Mouse (Mus musculus): Measurements from ENCODE around the gene Slc27a5. TPM values are rescaled to one million over a fixed set of nuclear protein-coding genes. Genes with fewer than 3 reads are reported as not detected.

Gene Slc27a5
- total and polyA plus RNA-seq, 2 experiments from 2014 or later, result not detected

DNA sequence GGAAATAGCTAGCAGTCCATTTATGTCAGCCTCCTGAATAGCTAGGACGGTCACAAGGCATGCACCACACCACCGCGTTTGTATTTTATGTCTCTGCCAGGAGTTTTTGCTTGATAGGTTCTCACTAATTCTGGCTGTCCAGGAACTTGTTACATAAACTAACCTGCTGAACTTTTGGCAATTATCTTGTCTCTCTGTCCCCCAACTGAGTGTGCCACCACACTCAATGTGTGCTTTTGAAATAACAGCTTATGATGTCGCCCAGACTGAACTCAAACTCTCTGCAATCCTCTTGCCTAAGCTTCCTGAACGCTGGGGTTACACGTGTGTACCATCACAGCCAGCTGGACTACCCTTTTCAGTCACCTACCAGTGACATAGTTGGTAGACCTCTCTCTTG is 44.5 kb upstream of the Slc27a5 start:
- Histone ChIP-seq H3K36me3 (replicated peaks; ENCODE audit: control insufficient read depth, insufficient read depth, low read length) (no peaks in the 10 kb centered on the region), H3K27ac (ENCODE audit: low read depth) (no peak overlapping the region), H3K9me3 (replicated peaks; ENCODE audit: control insufficient read depth, low read length) (no peaks in the 10 kb centered on the region), H3K4me2 (ENCODE audit: low read depth, low read length) (no peak overlapping the region), H3K27me3 (ENCODE audit: control insufficient read depth, insufficient read depth, low read length) (peaks cover 29% of the 10 kb centered on the region), H3K4me1 (ENCODE audit: control insufficient read depth, insufficient read depth) (peaks cover 17% of the 10 kb centered on the region), H3K4me3 (ENCODE audit: low read depth, low read length) (no peak overlapping the region), H3K9ac (replicated peaks; ENCODE audit: low read depth, low read length) (no peak overlapping the region)
- ATAC-seq (ENCODE audit: insufficient read depth, low read depth), result no peak
- WGBS, result 57% methylated on average over 6 of the region's 6 CpGs
- no peak for DNase-seq (ENCODE audit: low spot score)
- TF ChIP-seq CTCF (IDR thresholded peaks at IDR 0.05; ENCODE audit: low read depth), result no peak

DNA sequence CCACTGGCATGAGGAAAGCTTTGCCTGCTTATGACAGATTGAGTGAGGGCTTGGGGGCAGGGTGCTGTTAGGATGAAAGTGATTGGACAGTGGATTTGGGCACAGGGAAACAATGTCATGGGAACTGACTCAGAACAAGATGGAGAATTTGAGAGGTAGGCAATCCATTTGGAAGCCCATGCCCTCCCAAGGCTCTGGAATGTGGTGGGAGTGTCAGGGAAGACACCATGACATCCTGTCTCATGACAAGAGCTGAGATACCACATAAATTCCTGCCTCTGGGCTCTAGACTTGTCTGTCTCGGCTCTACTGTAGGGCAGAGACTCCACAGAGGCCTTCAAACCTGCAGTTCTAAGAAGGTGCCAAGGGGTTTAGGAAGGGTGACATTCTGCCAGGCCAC is 43.3 kb upstream of the Slc27a5 start:
- DNase-seq (ENCODE audit: low spot score), result no peak
- no peak for ATAC-seq (ENCODE audit: insufficient read depth, low read depth)
- WGBS, result 58% methylated on average over 1 of the region's 1 CpGs
- Histone ChIP-seq H3K4me2 (ENCODE audit: low read depth, low read length) (no peak overlapping the region), H3K9ac (replicated peaks; ENCODE audit: low read depth, low read length) (no peak overlapping the region), H3K27ac (ENCODE audit: low read depth) (no peak overlapping the region), H3K27me3 (ENCODE audit: control insufficient read depth, insufficient read depth, low read length) (peaks cover 29% of the 10 kb centered on the region), H3K4me3 (ENCODE audit: low read depth, low read length) (no peak overlapping the region), H3K36me3 (replicated peaks; ENCODE audit: control insufficient read depth, insufficient read depth, low read length) (no peaks in the 10 kb centered on the region), H3K9me3 (replicated peaks; ENCODE audit: control insufficient read depth, low read length) (no peaks in the 10 kb centered on the region), H3K4me1 (ENCODE audit: control insufficient read depth, insufficient read depth) (peaks cover 25% of the 10 kb centered on the region)
- TF ChIP-seq EP300 (IDR thresholded peaks at IDR 0.05; ENCODE audit: low read depth), result no peak

DNA sequence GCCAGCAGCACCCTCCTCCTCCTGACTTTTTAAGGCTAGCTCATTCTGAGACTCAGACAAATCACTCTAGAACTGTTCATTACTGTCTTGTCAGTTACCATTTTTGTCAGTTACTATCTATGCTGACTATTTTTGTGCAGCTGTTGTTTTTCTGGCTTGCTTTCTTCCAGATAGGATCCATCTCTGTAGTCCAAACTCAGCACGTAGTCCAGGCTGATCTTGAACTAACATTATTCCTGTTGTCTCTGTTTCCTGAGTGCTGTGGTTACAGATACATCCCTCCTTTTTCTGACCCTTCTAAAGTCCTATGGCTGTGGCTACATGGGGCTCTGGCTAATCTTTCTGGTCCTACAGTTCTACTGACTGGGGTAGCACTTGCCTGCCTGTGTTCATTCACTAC is 41.2 kb upstream of the Slc27a5 start:
- Histone ChIP-seq H3K9me3 (replicated peaks; ENCODE audit: control insufficient read depth, low read length) (no peaks in the 10 kb centered on the region), H3K27ac (ENCODE audit: low read depth) (peak overlapping the region; percentile 100), H3K9ac (replicated peaks; ENCODE audit: low read depth, low read length) (peak overlapping the region; percentile 98), H3K36me3 (replicated peaks; ENCODE audit: control insufficient read depth, insufficient read depth, low read length) (peaks cover 8% of the 10 kb centered on the region), H3K27me3 (ENCODE audit: control insufficient read depth, insufficient read depth, low read length) (peaks cover 15% of the 10 kb centered on the region), H3K4me1 (ENCODE audit: control insufficient read depth, insufficient read depth) (peaks cover 30% of the 10 kb centered on the region), H3K4me2 (ENCODE audit: low read depth, low read length) (peak overlapping the region; percentile 87), H3K4me3 (ENCODE audit: low read depth, low read length) (peak overlapping the region; percentile 92; the same call in 1 of the 2 replicates)
- ATAC-seq (ENCODE audit: insufficient read depth, low read depth) (no peak), DNase-seq (ENCODE audit: low spot score) (no peak)
- TF ChIP-seq CTCF (IDR thresholded peaks at IDR 0.05; ENCODE audit: low read depth) (no peak), EP300 (IDR thresholded peaks at IDR 0.05; ENCODE audit: low read depth) (no peak)
- 50% methylated on average over 1 of the region's 1 CpGs for WGBS

DNA sequence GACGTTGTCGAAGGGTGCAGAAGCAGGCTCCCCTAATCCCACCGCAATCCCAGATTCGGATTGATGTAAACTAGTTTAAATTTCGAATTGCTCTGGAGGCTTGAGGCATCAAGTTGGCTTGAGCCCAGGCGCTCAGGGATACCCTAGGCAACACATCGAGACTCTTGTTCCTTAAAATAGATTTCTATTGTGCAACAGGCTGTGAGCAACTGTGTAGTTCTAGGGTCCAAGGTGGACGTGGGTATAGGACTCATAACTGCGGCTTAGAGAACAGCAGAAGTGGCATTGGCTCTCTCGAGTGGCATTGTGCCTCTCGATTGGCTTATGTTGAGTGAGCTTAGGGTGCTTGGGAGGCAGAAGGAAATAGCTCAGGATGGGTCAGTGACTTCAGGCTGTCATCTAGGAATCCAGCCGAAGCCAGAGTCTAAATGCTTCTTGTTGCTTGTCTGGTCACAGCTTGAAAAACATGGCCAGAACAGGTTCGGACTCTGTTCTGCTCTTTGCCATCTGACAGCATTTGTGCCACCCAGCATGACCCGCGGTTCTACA is 40.7 kb upstream of the Slc27a5 start:
- peaks cover 31% of the 10 kb centered on the region for H3K4me1 ChIP-seq (ENCODE audit: control insufficient read depth, insufficient read depth)
- TF ChIP-seq CTCF (IDR thresholded peaks at IDR 0.05; ENCODE audit: low read depth), result no peak
- 0 out of 2 replicates have a peak, but pooled peaks have one; percentile 16 for TF ChIP-seq EP300 (IDR thresholded peaks at IDR 0.05; ENCODE audit: low read depth)
- H3K4me3 ChIP-seq (ENCODE audit: low read depth, low read length), result peak overlapping the region; percentile 92
- H3K9me3 ChIP-seq (replicated peaks; ENCODE audit: control insufficient read depth, low read length), result no peaks in the 10 kb centered on the region
- ATAC-seq (ENCODE audit: insufficient read depth, low read depth) (no peak), DNase-seq (ENCODE audit: low spot score) (peak; percentile 39)
- H3K27ac ChIP-seq (ENCODE audit: low read depth), result peak overlapping the region; percentile 100
- H3K4me2 ChIP-seq (ENCODE audit: low read depth, low read length), result peak overlapping the region; percentile 87
- peak overlapping the region; percentile 98 for H3K9ac ChIP-seq (replicated peaks; ENCODE audit: low read depth, low read length)
- H3K36me3 ChIP-seq (replicated peaks; ENCODE audit: control insufficient read depth, insufficient read depth, low read length), result peaks cover 8% of the 10 kb centered on the region
- WGBS, result 9% methylated on average over 15 of the region's 15 CpGs
- peaks cover 10% of the 10 kb centered on the region for H3K27me3 ChIP-seq (ENCODE audit: control insufficient read depth, insufficient read depth, low read length)

DNA sequence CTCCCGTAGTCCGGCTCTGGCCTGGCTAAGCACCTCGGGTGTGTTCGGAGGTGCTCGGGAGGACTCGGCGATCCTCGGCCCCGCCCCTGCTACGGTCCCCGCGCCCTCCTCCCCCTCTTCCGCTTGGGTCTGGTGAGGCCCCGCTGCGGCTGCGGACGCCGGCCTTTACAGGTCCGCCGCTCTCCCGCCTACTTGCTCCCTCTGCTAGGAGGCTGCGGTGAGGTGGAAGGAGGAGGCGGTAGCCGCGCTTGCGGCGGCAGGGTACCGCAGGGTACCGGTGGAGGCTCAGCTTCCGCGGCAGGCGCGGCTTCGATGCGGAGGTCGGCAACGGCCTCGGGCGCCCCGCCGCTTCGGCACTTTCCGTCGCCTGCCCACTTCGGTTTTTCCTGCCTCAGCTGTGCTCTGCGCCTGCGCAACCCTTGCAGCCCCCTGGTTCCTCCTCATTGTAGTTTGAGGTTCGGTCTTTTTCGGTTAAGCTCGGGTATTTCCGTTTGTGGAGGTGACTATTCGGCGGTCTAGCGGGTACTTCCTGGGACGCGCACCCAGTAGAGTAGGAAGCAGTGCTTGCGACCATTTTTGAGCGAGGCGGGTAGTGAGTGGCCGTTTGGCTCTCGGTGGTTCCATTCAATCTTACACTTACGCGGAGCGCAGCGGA is 40.0 kb upstream of the Slc27a5 start, which contains the start of gene Ube2m:
TSS of gene Ube2m (minus strand) at position 375 of the 655 bp plus-strand sequence.
- TF ChIP-seq CTCF (IDR thresholded peaks at IDR 0.05; ENCODE audit: low read depth) (no peak), EP300 (IDR thresholded peaks at IDR 0.05; ENCODE audit: low read depth) (0 out of 2 replicates have a peak, but pooled peaks have one; percentile 24)
- DNase-seq (ENCODE audit: low spot score) (peak; percentile 95), ATAC-seq (ENCODE audit: insufficient read depth, low read depth) (peak; percentile 92)
- H3K9ac ChIP-seq (replicated peaks; ENCODE audit: low read depth, low read length), result peak within 1 kb of the TSS; percentile 98
- H3K4me1 ChIP-seq (ENCODE audit: control insufficient read depth, insufficient read depth), result peaks cover 32% of the 10 kb centered on the region
- under 1% methylated on average over 65 of the region's 65 CpGs for WGBS
- no peaks in the 10 kb centered on the region for H3K9me3 ChIP-seq (replicated peaks; ENCODE audit: control insufficient read depth, low read length)
- peaks cover 8% of the 10 kb centered on the region for H3K36me3 ChIP-seq (replicated peaks; ENCODE audit: control insufficient read depth, insufficient read depth, low read length)
- peak within 1 kb of the TSS; percentile 100 for H3K27ac ChIP-seq (ENCODE audit: low read depth)
- peaks cover 3% of the 10 kb centered on the region; the same call in 1 of the 2 replicates for H3K27me3 ChIP-seq (ENCODE audit: control insufficient read depth, insufficient read depth, low read length)
- peak within 1 kb of the TSS; percentile 92 for H3K4me3 ChIP-seq (ENCODE audit: low read depth, low read length)
- peak within 1 kb of the TSS; percentile 87 for H3K4me2 ChIP-seq (ENCODE audit: low read depth, low read length)

Measured in heart, postnatal 0 days (tissue).